Mouse (Mus musculus): Measurements from ENCODE around the gene Cyb561. TPM values are rescaled to one million over a fixed set of nuclear protein-coding genes. Genes with fewer than 3 reads are reported as not detected.

Gene Cyb561
- polyA plus RNA-seq, 1 experiment from 2014 or later: 70.5 TPM

- TF ChIP-seq EP300 (IDR thresholded peaks at IDR 0.05): no peak
- no peak for TF ChIP-seq CTCF (IDR thresholded peaks at IDR 0.05)
- H3K4me3 ChIP-seq (ENCODE audit: low read depth, low read length): no peak overlapping the region
- H3K4me1 ChIP-seq (ENCODE audit: insufficient read depth, low read depth, low read length): peaks cover 8% of the 10 kb centered on the region
- ATAC-seq (no peak), DNase-seq (ENCODE audit: low spot score) (no peak)
- peak overlapping the region; percentile 78 for H3K27ac ChIP-seq (ENCODE audit: low read length)
- H3K27me3 ChIP-seq (replicated peaks; ENCODE audit: insufficient read depth, low read length): no peaks in the 10 kb centered on the region
- no peak overlapping the region for H3K4me2 ChIP-seq (replicated peaks; ENCODE audit: low read depth, low read length)
- no peaks in the 10 kb centered on the region for H3K9me3 ChIP-seq (ENCODE audit: low read length)
- no peaks in the 10 kb centered on the region for H3K36me3 ChIP-seq (ENCODE audit: insufficient read depth, low read length)
- 48% methylated on average over 6 of the region's 6 CpGs for WGBS
- H3K9ac ChIP-seq (replicated peaks; ENCODE audit: low read depth): no peak overlapping the region
Observed at GRCm38 (mm10) chr11:105934816-105935215, 18.3 kb downstream of the Cyb561 start.

- Histone ChIP-seq H3K36me3 (ENCODE audit: insufficient read depth, low read length) (no peaks in the 10 kb centered on the region), H3K9me3 (ENCODE audit: low read length) (no peaks in the 10 kb centered on the region), H3K4me3 (ENCODE audit: low read depth, low read length) (no peak overlapping the region), H3K4me2 (replicated peaks; ENCODE audit: low read depth, low read length) (no peak overlapping the region), H3K27me3 (replicated peaks; ENCODE audit: insufficient read depth, low read length) (no peaks in the 10 kb centered on the region), H3K27ac (ENCODE audit: low read length) (peak overlapping the region; percentile 78), H3K4me1 (ENCODE audit: insufficient read depth, low read depth, low read length) (peaks cover 8% of the 10 kb centered on the region), H3K9ac (replicated peaks; ENCODE audit: low read depth) (no peak overlapping the region)
- ATAC-seq: peak; percentile 62
- TF ChIP-seq EP300 (IDR thresholded peaks at IDR 0.05): no peak
- no peak for TF ChIP-seq CTCF (IDR thresholded peaks at IDR 0.05)
- DNase-seq (ENCODE audit: low spot score): peak; percentile 40
- 39% methylated on average over 5 of the region's 5 CpGs for WGBS
Observed at GRCm38 (mm10) chr11:105934303-105934711, 18.8 kb downstream of the Cyb561 start.

GRCm38 (mm10) chr11:105933746-105934145 lies 19.4 kb downstream of the Cyb561 start:
- H3K27ac ChIP-seq (ENCODE audit: low read length): peak overlapping the region; percentile 78
- 37% methylated on average over 8 of the region's 8 CpGs for WGBS

GRCm38 (mm10) chr11:105931380-105931779 lies 21.8 kb downstream of the Cyb561 start:
- Histone ChIP-seq H3K27me3 (replicated peaks; ENCODE audit: insufficient read depth, low read length) (no peaks in the 10 kb centered on the region), H3K9me3 (ENCODE audit: low read length) (no peaks in the 10 kb centered on the region), H3K4me2 (replicated peaks; ENCODE audit: low read depth, low read length) (no peak overlapping the region), H3K27ac (ENCODE audit: low read length) (no peak overlapping the region), H3K36me3 (ENCODE audit: insufficient read depth, low read length) (no peaks in the 10 kb centered on the region), H3K4me3 (ENCODE audit: low read depth, low read length) (no peak overlapping the region), H3K4me1 (ENCODE audit: insufficient read depth, low read depth, low read length) (peaks cover 8% of the 10 kb centered on the region), H3K9ac (replicated peaks; ENCODE audit: low read depth) (no peak overlapping the region)
- DNase-seq (ENCODE audit: low spot score) (no peak), ATAC-seq (no peak)
- WGBS: 89% methylated on average over 3 of the region's 3 CpGs
- no peak for TF ChIP-seq EP300 (IDR thresholded peaks at IDR 0.05)
- no peak for TF ChIP-seq CTCF (IDR thresholded peaks at IDR 0.05)

More at GRCm38 (mm10) chr11:105933746-105934145, 19.4 kb downstream of the Cyb561 start:
- Histone ChIP-seq H3K4me3 (ENCODE audit: low read depth, low read length) (no peak overlapping the region), H3K4me2 (replicated peaks; ENCODE audit: low read depth, low read length) (no peak overlapping the region), H3K27me3 (replicated peaks; ENCODE audit: insufficient read depth, low read length) (no peaks in the 10 kb centered on the region), H3K4me1 (ENCODE audit: insufficient read depth, low read depth, low read length) (peaks cover 8% of the 10 kb centered on the region), H3K36me3 (ENCODE audit: insufficient read depth, low read length) (no peaks in the 10 kb centered on the region), H3K9ac (replicated peaks; ENCODE audit: low read depth) (no peak overlapping the region), H3K9me3 (ENCODE audit: low read length) (no peaks in the 10 kb centered on the region)
- DNase-seq (ENCODE audit: low spot score): peak; percentile 76
- 0 out of 2 replicates have a peak, but pooled peaks have one; percentile 48 for TF ChIP-seq EP300 (IDR thresholded peaks at IDR 0.05)
- no peak for TF ChIP-seq CTCF (IDR thresholded peaks at IDR 0.05)
- peak; percentile 87 for ATAC-seq

- WGBS: 64% methylated on average over 5 of the region's 5 CpGs
Observed at GRCm38 (mm10) chr11:105928171-105928570, 25.0 kb downstream of the Cyb561 start.

GRCm38 (mm10) chr11:105927065-105928030 lies 25.8 kb downstream of the Cyb561 start:
- peak; percentile 79 for ATAC-seq
- TF ChIP-seq EP300 (IDR thresholded peaks at IDR 0.05) (no peak), CTCF (IDR thresholded peaks at IDR 0.05) (peak; percentile 95)

More at GRCm38 (mm10) chr11:105928171-105928570, 25.0 kb downstream of the Cyb561 start:
- no peak for ATAC-seq
- DNase-seq (ENCODE audit: low spot score): no peak
- Histone ChIP-seq H3K4me1 (ENCODE audit: insufficient read depth, low read depth, low read length) (peaks cover 1% of the 10 kb centered on the region; the same call in 1 of the 2 replicates), H3K4me2 (replicated peaks; ENCODE audit: low read depth, low read length) (no peak overlapping the region), H3K9me3 (ENCODE audit: low read length) (no peaks in the 10 kb centered on the region), H3K36me3 (ENCODE audit: insufficient read depth, low read length) (peaks cover 8% of the 10 kb centered on the region; the same call in 1 of the 2 replicates), H3K9ac (replicated peaks; ENCODE audit: low read depth) (no peak overlapping the region), H3K27ac (ENCODE audit: low read length) (no peak overlapping the region), H3K27me3 (replicated peaks; ENCODE audit: insufficient read depth, low read length) (no peaks in the 10 kb centered on the region), H3K4me3 (ENCODE audit: low read depth, low read length) (no peak overlapping the region)
- TF ChIP-seq EP300 (IDR thresholded peaks at IDR 0.05) (no peak), CTCF (IDR thresholded peaks at IDR 0.05) (no peak)

More at GRCm38 (mm10) chr11:105927065-105928030, 25.8 kb downstream of the Cyb561 start:
- H3K36me3 ChIP-seq (ENCODE audit: insufficient read depth, low read length): peaks cover 10% of the 10 kb centered on the region; the same call in 1 of the 2 replicates
- no peaks in the 10 kb centered on the region for H3K27me3 ChIP-seq (replicated peaks; ENCODE audit: insufficient read depth, low read length)
- peak; percentile 85 for DNase-seq (ENCODE audit: low spot score)
- H3K4me1 ChIP-seq (ENCODE audit: insufficient read depth, low read depth, low read length): no peaks in the 10 kb centered on the region
- H3K9me3 ChIP-seq (ENCODE audit: low read length): no peaks in the 10 kb centered on the region
- 58% methylated on average over 14 of the region's 14 CpGs for WGBS
- H3K4me3 ChIP-seq (ENCODE audit: low read depth, low read length): no peak overlapping the region
- H3K27ac ChIP-seq (ENCODE audit: low read length): no peak overlapping the region
- H3K4me2 ChIP-seq (replicated peaks; ENCODE audit: low read depth, low read length): no peak overlapping the region
- H3K9ac ChIP-seq (replicated peaks; ENCODE audit: low read depth): no peak overlapping the region

All from lung, postnatal 0 days (tissue).